Mouse (Mus musculus): ENCODE results near the gene Ntn3.

Ntn3 gene

GRCm38 (mm10) chr17:24209043-24209915, at the start of gene Ntn3:
TSS of gene Ntn3 (minus strand) at chr17:24209531.
- peak in 1 of 2 experiments; percentile 44 for DNase-seq (ENCODE audit: low spot score in 2 of 2)

GRCm38 (mm10) chr17:24258981-24259380, 49.6 kb upstream of the Ntn3 start:
- DNase-seq (ENCODE audit: low spot score in 2 of 2): no peak

- DNase-seq (ENCODE audit: low spot score in 2 of 2): no peak
Measured at GRCm38 (mm10) chr17:24252329-24252728, 43.0 kb upstream of the Ntn3 start.

- peak; percentile 96 to 97 for DNase-seq (ENCODE audit: low spot score in 2 of 2)
Measured at GRCm38 (mm10) chr17:24251320-24252069, 42.2 kb upstream of the Ntn3 start, which contains the start of gene Ccnf. TSS of gene Ccnf (minus strand) at chr17:24251484.

- no peak for DNase-seq (ENCODE audit: low spot score in 2 of 2)
Measured at GRCm38 (mm10) chr17:24250988-24251319, 41.6 kb upstream of the Ntn3 start.

- DNase-seq (ENCODE audit: low spot score in 2 of 2): no peak
Measured at GRCm38 (mm10) chr17:24248641-24249040, 39.3 kb upstream of the Ntn3 start.

GRCm38 (mm10) chr17:24244061-24244460, 34.7 kb upstream of the Ntn3 start:
- DNase-seq (ENCODE audit: low spot score in 2 of 2): no peak

GRCm38 (mm10) chr17:24243311-24243969, 34.1 kb upstream of the Ntn3 start:
- no peak for DNase-seq (ENCODE audit: low spot score in 2 of 2)

GRCm38 (mm10) chr17:24236921-24237320, 27.6 kb upstream of the Ntn3 start:
- DNase-seq (ENCODE audit: low spot score in 2 of 2): peak; percentile 40 to 43

- no peak for DNase-seq (ENCODE audit: low spot score in 2 of 2)
Measured at GRCm38 (mm10) chr17:24236479-24236878, 27.1 kb upstream of the Ntn3 start.

- no peak for DNase-seq (ENCODE audit: low spot score in 2 of 2)
Measured at GRCm38 (mm10) chr17:24227941-24228340, 18.6 kb upstream of the Ntn3 start.

GRCm38 (mm10) chr17:24226721-24227120, 17.4 kb upstream of the Ntn3 start:
- DNase-seq (ENCODE audit: low spot score in 2 of 2): no peak

- DNase-seq (ENCODE audit: low spot score in 2 of 2): no peak
Measured at GRCm38 (mm10) chr17:24225851-24226250, 16.5 kb upstream of the Ntn3 start.

- DNase-seq (ENCODE audit: low spot score in 2 of 2): no peak
Measured at GRCm38 (mm10) chr17:24224741-24225140, 15.4 kb upstream of the Ntn3 start.

GRCm38 (mm10) chr17:24223513-24223912, 14.2 kb upstream of the Ntn3 start:
- DNase-seq (ENCODE audit: low spot score in 2 of 2): no peak

- no peak for DNase-seq (ENCODE audit: low spot score in 2 of 2)
Measured at GRCm38 (mm10) chr17:24222653-24223052, 13.3 kb upstream of the Ntn3 start.

- peak; percentile 92 to 96 for DNase-seq (ENCODE audit: low spot score in 2 of 2)
Measured at GRCm38 (mm10) chr17:24220435-24221411, 11.4 kb upstream of the Ntn3 start, which contains the start of gene Tedc2. TSS of gene Tedc2 (minus strand) at chr17:24220851.

- no peak for DNase-seq (ENCODE audit: low spot score in 2 of 2)
Measured at GRCm38 (mm10) chr17:24216836-24217235, 7.5 kb upstream of the Ntn3 start.

- DNase-seq (ENCODE audit: low spot score in 2 of 2): no peak
Measured at GRCm38 (mm10) chr17:24213186-24213585, 3.9 kb upstream of the Ntn3 start.

GRCm38 (mm10) chr17:24212441-24213018, 3.2 kb upstream of the Ntn3 start:
- DNase-seq (ENCODE audit: low spot score in 2 of 2): no peak
